Mouse (Mus musculus): ENCODE measurements around the gene Hsbp1.

GRCm38 (mm10) chr8:119339546-119339945 lies 4.7 kb upstream of the Hsbp1 start:
- TF ChIP-seq CTCF (IDR thresholded peaks at IDR 0.05; ENCODE audit: control insufficient read depth, insufficient read depth, low read length) (no peak), POLR2A (IDR thresholded peaks at IDR 0.05; ENCODE audit: borderline replicate concordance, control insufficient read depth, low read depth, low read length) (no peak)
